Mouse (Mus musculus): Measurements from ENCODE around the gene Krcc1.

Krcc1 gene

DNA sequence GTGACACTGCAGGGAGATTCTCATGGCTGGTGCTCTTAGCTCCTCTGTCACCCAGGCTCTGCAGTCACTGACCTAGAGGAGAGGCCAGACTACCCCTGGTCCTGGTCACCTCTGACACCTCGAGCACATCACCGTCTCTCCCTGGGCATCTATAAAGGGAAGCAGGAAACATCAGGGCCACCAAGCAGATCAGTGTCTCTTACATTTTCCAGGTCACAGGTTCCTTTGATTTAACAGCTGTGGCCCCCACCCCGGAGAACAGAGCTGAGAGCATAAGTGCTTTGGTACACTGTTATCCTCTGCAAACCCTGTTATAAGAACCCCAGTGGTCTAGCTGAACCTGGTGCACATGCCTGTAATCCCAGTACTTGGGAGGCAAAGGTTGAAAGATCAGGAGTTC is 61.6 kb downstream of the Krcc1 start:
- DNase-seq, result no peak

GRCm38 (mm10) chr6:71333578-71334273 is 62.2 kb downstream of the Krcc1 start:
- DNase-seq, result no peak
